Mouse (Mus musculus) embryonic facial prominence, embryonic 15.5 days (tissue): ENCODE data around the gene Btbd9. TPM values are rescaled to one million over a fixed set of nuclear protein-coding genes. Genes with fewer than 3 reads are reported as not detected.

Experiments
- ATAC-seq: fragments of 200-750 bp; cut with Nextera tagmentation; 2 replicates; pipeline ENCODE4 v1.8.0; 2017; ENCODE audit warnings: low read depth, moderate TSS enrichment; ENCODE audit not compliant: insufficient number of reproducible peaks, low FRiP score, low TSS enrichment
- H3K27ac ChIP-seq: fragments of 300-500 bp; sonication (generic); replicated peaks from 2 replicates; pipeline ENCODE4 v1.5.1; 2015; ENCODE audit warnings: mild to moderate bottlenecking, inconsistent platforms
- H3K27me3 ChIP-seq: fragments of 300-500 bp; sonication (generic); 2 replicates; pipeline ENCODE4 v1.6.1; 2015; ENCODE audit warnings: inconsistent platforms
- H3K36me3 ChIP-seq: fragments of 300-500 bp; sonication (generic); 2 replicates; pipeline ENCODE4 v1.6.1; 2015; ENCODE audit warnings: mild to moderate bottlenecking, inconsistent platforms
- H3K4me1 ChIP-seq: fragments of 300-500 bp; sonication (generic); 2 replicates; pipeline ENCODE4 v1.6.1; 2015; ENCODE audit warnings: inconsistent platforms
- H3K4me2 ChIP-seq: fragments of 300-500 bp; sonication (generic); replicated peaks from 2 replicates; pipeline ENCODE4 v1.6.1; 2015; ENCODE audit warnings: mild to moderate bottlenecking, inconsistent platforms
- H3K4me3 ChIP-seq: fragments of 300-500 bp; sonication (generic); replicated peaks from 2 replicates; pipeline ENCODE4 v1.5.1; 2015; ENCODE audit warnings: mild to moderate bottlenecking, inconsistent platforms
- H3K9ac ChIP-seq: fragments of 300-500 bp; sonication (generic); 2 replicates; pipeline ENCODE4 v1.6.1; 2015; ENCODE audit warnings: inconsistent platforms
- H3K9me3 ChIP-seq: fragments of 300-500 bp; sonication (generic); replicated peaks from 2 replicates; pipeline ENCODE4 v1.6.1; 2016; ENCODE audit warnings: inconsistent platforms
- WGBS: fragments of 180-500 bp; shearing (Covaris S2); methylation state at CpG from one replicate; pipeline ENCODE4 v1.1.7; 2015; 5-methylcytosine and 5-hydroxymethylcytosine counted together
- polyA plus RNA-seq: library from polyadenylated mRNA; unstranded; fragments of >200 nt; fragmentation: Nextera tagmentation; extraction: Ambion mirVana; gene quantifications from 2 replicates; pipeline ENCODE4 v1.2.1, GENCODE M21; 2015

The Btbd9 gene
- polyA plus RNA-seq, 1 experiment from 2014 or later, result 56.6 TPM

GRCm38 (mm10) chr17:30213371-30213770 lies 362.9 kb downstream of the Btbd9 start:
- H3K4me2 ChIP-seq, result no peak overlapping the region
- no peaks in the 10 kb centered on the region for H3K27me3 ChIP-seq
- H3K36me3 ChIP-seq, result peaks cover 35% of the 10 kb centered on the region; the same call in 1 of the 2 replicates
- no peak overlapping the region for H3K9ac ChIP-seq
- H3K9me3 ChIP-seq, result no peaks in the 10 kb centered on the region
- ATAC-seq, result no peak
- H3K27ac ChIP-seq, result no peak overlapping the region
- H3K4me3 ChIP-seq, result no peak overlapping the region
- 91% methylated on average over 5 of the region's 5 CpGs for WGBS
- no peaks in the 10 kb centered on the region; the same call in 1 of the 2 replicates for H3K4me1 ChIP-seq

GRCm38 (mm10) chr17:30212647-30213046 lies 363.6 kb downstream of the Btbd9 start:
- WGBS, result 75% methylated on average over 12 of the region's 12 CpGs
- Histone ChIP-seq H3K36me3 (peaks cover 39% of the 10 kb centered on the region; the same call in 1 of the 2 replicates), H3K9ac (no peak overlapping the region), H3K4me2 (no peak overlapping the region), H3K27ac (0 out of 2 replicates have a peak overlapping the region, but pooled peaks have one; percentile 48), H3K4me1 (peaks cover 4% of the 10 kb centered on the region; the same call in 1 of the 2 replicates), H3K9me3 (no peaks in the 10 kb centered on the region), H3K27me3 (no peaks in the 10 kb centered on the region), H3K4me3 (no peak overlapping the region)
- ATAC-seq, result no peak

GRCm38 (mm10) chr17:30210936-30211335 lies 365.4 kb downstream of the Btbd9 start:
- Histone ChIP-seq H3K36me3 (peaks cover 39% of the 10 kb centered on the region; the same call in 1 of the 2 replicates), H3K4me3 (no peak overlapping the region), H3K27me3 (no peaks in the 10 kb centered on the region), H3K9ac (no peak overlapping the region), H3K27ac (no peak overlapping the region), H3K9me3 (no peaks in the 10 kb centered on the region), H3K4me1 (peaks cover 17% of the 10 kb centered on the region; the same call in 1 of the 2 replicates), H3K4me2 (no peak overlapping the region)
- ATAC-seq, result no peak
- WGBS, result 87% methylated on average over 6 of the region's 6 CpGs

GRCm38 (mm10) chr17:30210262-30210661 lies 366.0 kb downstream of the Btbd9 start:
- peaks cover 39% of the 10 kb centered on the region; the same call in 1 of the 2 replicates for H3K36me3 ChIP-seq

GRCm38 (mm10) chr17:30205062-30205825 lies 371.0 kb downstream of the Btbd9 start:
- Histone ChIP-seq H3K4me3 (no peak overlapping the region), H3K4me1 (peaks cover 56% of the 10 kb centered on the region)
- WGBS, result 90% methylated on average over 17 of the region's 17 CpGs

More at GRCm38 (mm10) chr17:30210262-30210661, 366.0 kb downstream of the Btbd9 start:
- H3K27me3 ChIP-seq, result no peaks in the 10 kb centered on the region
- 92% methylated on average over 8 of the region's 8 CpGs for WGBS
- H3K9ac ChIP-seq, result no peak overlapping the region
- H3K4me3 ChIP-seq, result no peak overlapping the region
- no peak for ATAC-seq
- no peaks in the 10 kb centered on the region for H3K9me3 ChIP-seq
- H3K4me1 ChIP-seq, result peaks cover 19% of the 10 kb centered on the region; the same call in 1 of the 2 replicates
- no peak overlapping the region for H3K27ac ChIP-seq
- no peak overlapping the region for H3K4me2 ChIP-seq

GRCm38 (mm10) chr17:30200283-30200682 lies 376.0 kb downstream of the Btbd9 start:
- no peak overlapping the region for H3K4me2 ChIP-seq
- 75% methylated on average over 4 of the region's 4 CpGs for WGBS
- H3K4me1 ChIP-seq, result peaks cover 78% of the 10 kb centered on the region
- peak overlapping the region; percentile 56; the same call in 1 of the 2 replicates for H3K27ac ChIP-seq
- H3K4me3 ChIP-seq, result no peak overlapping the region
- H3K27me3 ChIP-seq, result no peaks in the 10 kb centered on the region
- no peak for ATAC-seq
- H3K9ac ChIP-seq, result no peak overlapping the region
- H3K9me3 ChIP-seq, result no peaks in the 10 kb centered on the region
- no peaks in the 10 kb centered on the region for H3K36me3 ChIP-seq

More at GRCm38 (mm10) chr17:30205062-30205825, 371.0 kb downstream of the Btbd9 start:
- no peak overlapping the region for H3K27ac ChIP-seq
- H3K9ac ChIP-seq, result no peak overlapping the region
- no peak for ATAC-seq
- H3K36me3 ChIP-seq, result peaks cover 18% of the 10 kb centered on the region; the same call in 1 of the 2 replicates
- H3K27me3 ChIP-seq, result no peaks in the 10 kb centered on the region
- H3K4me2 ChIP-seq, result no peak overlapping the region
- no peaks in the 10 kb centered on the region for H3K9me3 ChIP-seq

- H3K4me2 ChIP-seq, result no peak overlapping the region
- H3K27ac ChIP-seq, result peak overlapping the region; percentile 56; the same call in 1 of the 2 replicates
- H3K4me1 ChIP-seq, result peaks cover 85% of the 10 kb centered on the region
- 62% methylated on average over 13 of the region's 13 CpGs for WGBS
- H3K4me3 ChIP-seq, result no peak overlapping the region
- ATAC-seq, result no peak
- no peaks in the 10 kb centered on the region for H3K36me3 ChIP-seq
- no peak overlapping the region for H3K9ac ChIP-seq
- no peaks in the 10 kb centered on the region for H3K27me3 ChIP-seq
- no peaks in the 10 kb centered on the region for H3K9me3 ChIP-seq
These were observed 376.7 kb downstream of the Btbd9 start for GRCm38 (mm10) chr17:30199374-30200247.

GRCm38 (mm10) chr17:30198422-30198821 lies 377.9 kb downstream of the Btbd9 start:
- H3K36me3 ChIP-seq, result no peaks in the 10 kb centered on the region
- peaks cover 80% of the 10 kb centered on the region for H3K4me1 ChIP-seq
- no peaks in the 10 kb centered on the region for H3K9me3 ChIP-seq
- no peak overlapping the region; the same call in 1 of the 2 replicates for H3K27ac ChIP-seq
- no peak for ATAC-seq
- H3K27me3 ChIP-seq, result no peaks in the 10 kb centered on the region
- 61% methylated on average over 10 of the region's 10 CpGs for WGBS
- H3K9ac ChIP-seq, result no peak overlapping the region
- H3K4me2 ChIP-seq, result no peak overlapping the region
- no peak overlapping the region for H3K4me3 ChIP-seq

GRCm38 (mm10) chr17:30197280-30198030 lies 378.8 kb downstream of the Btbd9 start:
- H3K4me1 ChIP-seq, result peaks cover 76% of the 10 kb centered on the region
- H3K9ac ChIP-seq, result no peak overlapping the region
- H3K27me3 ChIP-seq, result no peaks in the 10 kb centered on the region
- no peak for ATAC-seq
- H3K27ac ChIP-seq, result peak overlapping the region; percentile 61; the same call in 1 of the 2 replicates
- no peak overlapping the region for H3K4me2 ChIP-seq
- H3K9me3 ChIP-seq, result no peaks in the 10 kb centered on the region
- no peaks in the 10 kb centered on the region for H3K36me3 ChIP-seq
- H3K4me3 ChIP-seq, result no peak overlapping the region
- 40% methylated on average over 12 of the region's 12 CpGs for WGBS

GRCm38 (mm10) chr17:30196401-30197279 lies 379.6 kb downstream of the Btbd9 start:
- Histone ChIP-seq H3K27me3 (no peaks in the 10 kb centered on the region), H3K27ac (peak overlapping the region; percentile 61; the same call in 1 of the 2 replicates), H3K9ac (no peak overlapping the region), H3K36me3 (no peaks in the 10 kb centered on the region), H3K4me1 (peaks cover 71% of the 10 kb centered on the region), H3K9me3 (no peaks in the 10 kb centered on the region), H3K4me3 (no peak overlapping the region), H3K4me2 (no peak overlapping the region)
- no peak for ATAC-seq
- WGBS, result 56% methylated on average over 17 of the region's 17 CpGs
